Mouse (Mus musculus): ENCODE results near the gene Cyp46a1.

DNA sequence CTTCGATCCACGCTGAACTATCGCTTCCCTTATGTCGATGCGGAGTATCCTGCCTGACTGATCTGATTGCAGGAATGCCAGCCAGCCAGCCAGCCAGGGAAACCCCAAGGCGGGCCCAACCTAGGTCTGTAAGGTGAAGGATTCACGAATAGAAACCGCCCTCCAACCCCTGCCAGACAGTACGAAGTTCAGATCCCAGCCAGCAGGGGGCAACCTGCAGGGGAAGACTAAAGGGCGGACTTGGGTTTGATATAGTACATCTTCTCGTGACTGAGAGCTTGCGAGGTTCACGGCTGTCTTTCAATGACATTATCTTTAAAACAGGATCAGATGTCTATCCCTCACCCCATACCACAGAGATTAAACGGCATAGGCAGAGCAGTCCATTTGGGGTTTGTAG lies 26.6 kb upstream of the Cyp46a1 start:
- no peak for TF ChIP-seq EP300 (IDR thresholded peaks at IDR 0.05; ENCODE audit: low read depth)
- peak; percentile 74 for TF ChIP-seq CTCF (IDR thresholded peaks at IDR 0.05; ENCODE audit: low read depth)

All from heart, postnatal 0 days (tissue).